Mouse (Mus musculus) thymus, postnatal 0 days (tissue): ENCODE measurements around the gene Sdf2. TPM values are rescaled to one million over a fixed set of nuclear protein-coding genes. Genes with fewer than 3 reads are reported as not detected.
A peak's percentile ranks its signal among the peaks of the same experiment; 100 is the strongest.
"Not testable (repeated sequence)": the region's sequence is repeated elsewhere in the genome, so short reads cannot be mapped to it uniquely, and the experiment has no call there.

Experiments
- DNase-seq: peaks from one replicate; pipeline ENCODE4 v3.0.0-alpha.2; 2015; ENCODE audit warnings: low spot score
- polyA plus RNA-seq: library from polyadenylated mRNA; unstranded; fragments of >200 nt; fragmentation: Nextera tagmentation; extraction: Ambion mirVana; gene quantifications from 2 replicates; pipeline ENCODE4 v1.2.1, GENCODE M21; 2015

Sdf2 gene
- polyA plus RNA-seq, 1 experiment from 2014 or later = 74.6 TPM

- DNase-seq = peak; percentile 97
Observed at GRCm38 (mm10) chr11:78261380-78262352, 16.1 kb downstream of the Sdf2 start, which contains the start of gene 2610507B11Rik. TSS of gene 2610507B11Rik (plus strand) at chr11:78261752.

- DNase-seq = peak; percentile 78
Observed at GRCm38 (mm10) chr11:78262550-78262949, 17.0 kb downstream of the Sdf2 start.

GRCm38 (mm10) chr11:78265571-78265970 is 20.0 kb downstream of the Sdf2 start:
- DNase-seq = no peak

- DNase-seq = no peak
Observed at GRCm38 (mm10) chr11:78271986-78272385, 26.4 kb downstream of the Sdf2 start.

GRCm38 (mm10) chr11:78275596-78275995 is 30.1 kb downstream of the Sdf2 start:
- DNase-seq = no peak

GRCm38 (mm10) chr11:78276169-78276568 is 30.6 kb downstream of the Sdf2 start:
- not testable (repeated sequence) for DNase-seq

- DNase-seq = no peak
Observed at GRCm38 (mm10) chr11:78278853-78279252, 33.3 kb downstream of the Sdf2 start.

GRCm38 (mm10) chr11:78279586-78279985 is 34.0 kb downstream of the Sdf2 start:
- DNase-seq = no peak

GRCm38 (mm10) chr11:78289146-78289763 is 43.7 kb downstream of the Sdf2 start:
- no peak for DNase-seq

GRCm38 (mm10) chr11:78290654-78291053 is 45.1 kb downstream of the Sdf2 start, which contains the start of gene BC030499:
TSS of gene BC030499 (plus strand) at chr11:78290841.
- DNase-seq = no peak

GRCm38 (mm10) chr11:78294585-78294984 is 49.0 kb downstream of the Sdf2 start:
- no peak for DNase-seq

GRCm38 (mm10) chr11:78300917-78301316 is 55.4 kb downstream of the Sdf2 start:
- DNase-seq = no peak

GRCm38 (mm10) chr11:78301357-78302084 is 56.0 kb downstream of the Sdf2 start, which contains the start of gene Spag5:
TSS of gene Spag5 (plus strand) at chr11:78301529.
- peak; percentile 93 for DNase-seq

Other genes with a start within 250 kb of the Sdf2 start
- 10.2 TPM in 2 replicates for gene Dhrs13, start 213.5 kb upstream of the Sdf2 start, polyA plus RNA-seq
- gene Flot2, start 207.8 kb upstream of the Sdf2 start, polyA plus RNA-seq = 50.3 and 55.3 TPM in 2 replicates
- gene Eral1, start 165.4 kb upstream of the Sdf2 start, polyA plus RNA-seq = 22.4 and 24.5 TPM in 2 replicates
- 6.1 and 6.6 TPM in 2 replicates for gene Fam222b, start 151.1 kb upstream of the Sdf2 start, polyA plus RNA-seq
- 57.5 and 58.6 TPM in 2 replicates for gene Traf4, start 80.2 kb upstream of the Sdf2 start, polyA plus RNA-seq
- gene Nek8, start 69.1 kb upstream of the Sdf2 start, polyA plus RNA-seq = 14.1 and 14.5 TPM in 2 replicates
- 12.2 and 13.5 TPM in 2 replicates for gene Tlcd1, start 69.0 kb upstream of the Sdf2 start, polyA plus RNA-seq
- gene Rpl23a, start 62.2 kb upstream of the Sdf2 start, polyA plus RNA-seq = 1,919 and 1,995 TPM in 2 replicates
- 26.4 and 29.6 TPM in 2 replicates for gene Rab34, start 57.3 kb upstream of the Sdf2 start, polyA plus RNA-seq
- 0.49 and 0.84 TPM in 2 replicates for gene Proca1, start 52.4 kb upstream of the Sdf2 start, polyA plus RNA-seq
- gene Supt6, start 241 bp downstream of the Sdf2 start, polyA plus RNA-seq = 16.4 and 16.6 TPM in 2 replicates
- gene 2610507B11Rik, start 16.0 kb downstream of the Sdf2 start, polyA plus RNA-seq = 88.6 and 107 TPM in 2 replicates
- gene BC030499, start 45.1 kb downstream of the Sdf2 start, polyA plus RNA-seq = 0.21 and 0.29 TPM in 2 replicates
- gene Spag5, start 55.8 kb downstream of the Sdf2 start, polyA plus RNA-seq = 28.0 and 31.5 TPM in 2 replicates
- gene Aldoc, start 77.2 kb downstream of the Sdf2 start, polyA plus RNA-seq = 2.3 TPM in 2 replicates
- gene Pigs, start 82.7 kb downstream of the Sdf2 start, polyA plus RNA-seq = 43.9 and 47.9 TPM in 2 replicates
- gene Unc119, start 97.7 kb downstream of the Sdf2 start, polyA plus RNA-seq = 36.8 and 39.5 TPM in 2 replicates
- gene Foxn1, start 140.8 kb downstream of the Sdf2 start, polyA plus RNA-seq = 22.4 and 33.0 TPM in 2 replicates
- gene Slc13a2, start 176.5 kb downstream of the Sdf2 start, polyA plus RNA-seq = 0.43 and 0.76 TPM in 2 replicates
- 6.8 and 8.3 TPM in 2 replicates for gene Slc46a1, start 220.0 kb downstream of the Sdf2 start, polyA plus RNA-seq